Mouse (Mus musculus) erythroblast, embryonic 14.5 days (primary cell): ENCODE measurements around the gene Defb48.

Experiments
- GATA1 ChIP-seq: IDR thresholded peaks from 2 replicates; pipeline ENCODE4 v1.6.1; 2012; ENCODE audit warnings: low read length, inconsistent platforms, mixed read lengths
- TAL1 ChIP-seq: IDR thresholded peaks from 3 replicates; pipeline ENCODE4 v1.6.1; 2012; ENCODE audit warnings: low read length, inconsistent platforms, mixed read lengths

- TF ChIP-seq TAL1 (no peak), GATA1 (no peak)
Measured at GRCm38 (mm10) chr14:62956091-62956490, 28.2 kb downstream of the Defb48 start.
